Mouse (Mus musculus) monocyte, adult 5-6 weeks (primary cell): ENCODE data around the gene Raver1. TPM values are rescaled to one million over a fixed set of nuclear protein-coding genes. Genes with fewer than 3 reads are reported as not detected.

Source experiments
- ATAC-seq: fragments of 153-309, 156-312 bp; replicated peaks from 2 replicates; pipeline ENCODE4 v1.8.0; 2017; ENCODE audit warnings: mild to moderate bottlenecking; ENCODE audit not compliant: low TSS enrichment, insufficient number of reproducible peaks, severe bottlenecking, poor library complexity, low FRiP score
- total RNA-seq: library from RNA; stranded (forward); fragments of 200-1000, 200-491, 200-594 nt; gene quantifications from 3 replicates; pipeline ENCODE4 v1.2.3, GENCODE M21; 2017

The Raver1 gene
- 8.1 to 18.1 TPM (median 12.9 TPM) in 3 replicates for total RNA-seq

DNA sequence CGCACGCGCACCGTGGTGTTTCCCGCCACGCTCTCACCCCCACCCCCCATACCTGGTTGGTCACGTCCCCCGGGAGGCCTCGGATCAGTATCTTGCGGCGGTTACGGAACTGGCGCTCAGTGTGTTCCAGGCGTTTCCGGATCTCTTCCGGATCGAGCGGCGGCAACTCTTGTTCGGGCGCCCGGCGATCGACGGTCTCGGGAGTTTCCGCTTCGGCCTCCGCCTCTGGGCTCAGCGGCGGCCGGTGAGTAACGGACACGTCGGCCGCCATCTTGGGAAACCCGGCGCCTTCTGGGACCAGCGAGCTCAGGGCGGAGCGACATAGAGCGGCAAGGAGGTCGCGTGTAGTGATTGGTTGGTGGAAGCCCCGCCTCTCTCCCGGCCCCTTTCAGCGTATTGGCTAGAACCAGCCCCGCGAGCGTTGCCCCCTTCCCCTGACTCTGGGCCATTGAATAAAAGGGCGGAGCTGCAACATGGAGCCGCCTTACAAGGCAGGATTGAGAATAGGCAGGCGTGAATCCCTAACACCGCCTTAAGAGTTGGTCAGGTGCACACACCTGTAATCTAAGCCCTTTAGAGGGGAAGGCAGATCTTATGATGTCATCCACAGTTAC lies at the start of gene Raver1, which contains the start of gene Gm38431:
Raver1 (minus strand) TSS at position 302 of the 614 bp plus-strand sequence.
Gm38431 (minus strand) TSS at position 291 of the 614 bp plus-strand sequence.
- peak; percentile 98 for ATAC-seq

DNA sequence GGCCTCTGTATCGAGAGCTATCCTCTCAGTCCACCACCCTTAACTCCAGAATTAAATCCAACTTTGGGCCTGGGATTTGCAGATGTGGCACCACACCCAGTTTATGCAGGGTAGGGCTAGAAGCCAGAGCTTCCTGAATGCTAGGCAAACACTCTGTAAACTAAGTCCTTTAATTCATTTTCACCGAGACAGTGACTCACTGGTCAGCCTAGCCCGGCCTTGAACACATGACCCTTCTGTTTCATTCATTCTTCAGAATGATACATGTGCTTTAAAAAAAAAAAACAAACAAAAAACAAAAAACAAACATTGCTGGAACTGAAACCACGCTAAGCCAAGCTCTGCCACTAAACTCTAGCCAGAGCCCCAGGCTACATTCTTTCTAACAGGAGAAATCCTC lies 46.6 kb upstream of the Raver1 start:
- no peak for ATAC-seq

DNA sequence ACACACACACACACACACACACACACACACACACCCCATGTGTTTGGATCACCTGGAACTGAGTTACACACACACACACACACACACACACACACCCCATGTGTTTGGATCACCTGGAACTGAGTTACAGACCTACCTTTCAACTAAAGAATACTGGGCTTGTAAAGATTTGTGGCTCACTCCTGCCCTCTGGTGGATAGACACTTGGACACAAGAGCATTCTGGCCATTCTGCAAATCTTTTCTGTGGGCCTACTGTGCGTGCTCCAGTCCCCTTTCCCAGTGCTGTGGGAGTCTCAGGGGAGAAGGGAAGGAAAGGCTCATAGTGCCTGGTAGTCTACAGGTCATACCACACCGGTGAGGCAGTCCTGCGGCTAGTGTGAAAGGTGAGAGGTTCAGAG lies 45.4 kb upstream of the Raver1 start:
- ATAC-seq, result no peak; the same call in 1 of the 2 replicates

- no peak for ATAC-seq
Measured at GRCm38 (mm10) chr9:21136401-21136800, 44.6 kb upstream of the Raver1 start.

DNA sequence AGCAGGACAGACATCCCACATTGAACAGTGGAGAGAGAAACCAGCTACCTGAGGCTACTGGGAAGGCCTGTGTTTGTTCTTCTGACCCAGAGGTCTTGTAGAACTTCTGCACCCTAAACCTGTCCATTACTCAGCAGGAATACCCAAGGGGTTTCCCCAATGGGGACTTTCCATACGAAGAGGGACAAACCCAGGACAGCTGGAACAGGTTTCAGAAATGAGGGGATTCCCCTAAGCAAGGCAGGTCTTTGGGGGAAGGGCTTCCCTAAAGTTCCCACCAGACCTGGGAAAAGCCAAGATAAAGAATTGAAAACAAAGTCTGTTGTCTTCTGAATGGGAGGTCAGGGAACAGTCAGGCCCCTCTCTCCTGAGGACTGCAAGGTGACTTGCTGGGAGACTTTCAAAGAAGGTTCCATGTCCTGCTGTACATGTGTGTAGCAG lies 44.2 kb upstream of the Raver1 start:
- ATAC-seq, result no peak

- ATAC-seq, result no peak
Measured at GRCm38 (mm10) chr9:21135329-21135890, 43.6 kb upstream of the Raver1 start.

DNA sequence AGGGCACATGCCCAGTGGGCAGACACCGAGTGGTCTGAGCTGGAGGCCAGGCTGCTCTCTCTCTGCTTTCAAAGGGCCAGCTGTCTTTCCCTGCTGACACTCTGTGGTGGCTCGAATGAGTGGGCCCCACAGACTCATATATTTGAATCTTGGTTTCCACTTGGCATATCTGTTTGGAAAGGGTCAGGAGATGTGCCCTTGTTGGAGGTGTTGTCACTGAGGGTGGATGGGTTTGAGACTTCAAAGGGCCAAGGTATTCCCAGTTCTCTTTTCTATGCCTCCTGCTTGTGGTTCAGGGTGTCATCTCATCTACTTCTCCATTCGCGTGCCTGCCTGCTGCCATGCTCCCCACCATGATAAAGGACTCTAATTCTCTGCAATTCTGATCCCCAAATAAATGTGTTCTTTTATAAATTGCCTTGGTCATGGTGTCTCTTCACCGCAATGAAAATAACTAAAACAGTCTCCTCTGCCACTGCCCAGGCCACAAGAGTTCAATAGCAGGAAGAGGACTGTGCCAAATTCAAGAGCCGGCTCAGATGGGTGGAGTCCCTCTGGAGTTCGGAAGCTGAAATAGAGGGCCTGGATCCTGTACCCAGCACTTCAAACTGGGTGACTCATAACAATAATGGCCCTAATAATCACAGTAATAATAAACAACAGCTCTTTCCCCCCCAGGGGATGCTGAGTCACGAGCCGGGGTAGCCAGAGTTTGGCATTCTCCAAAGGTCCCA lies 43.0 kb upstream of the Raver1 start:
- no peak for ATAC-seq

DNA sequence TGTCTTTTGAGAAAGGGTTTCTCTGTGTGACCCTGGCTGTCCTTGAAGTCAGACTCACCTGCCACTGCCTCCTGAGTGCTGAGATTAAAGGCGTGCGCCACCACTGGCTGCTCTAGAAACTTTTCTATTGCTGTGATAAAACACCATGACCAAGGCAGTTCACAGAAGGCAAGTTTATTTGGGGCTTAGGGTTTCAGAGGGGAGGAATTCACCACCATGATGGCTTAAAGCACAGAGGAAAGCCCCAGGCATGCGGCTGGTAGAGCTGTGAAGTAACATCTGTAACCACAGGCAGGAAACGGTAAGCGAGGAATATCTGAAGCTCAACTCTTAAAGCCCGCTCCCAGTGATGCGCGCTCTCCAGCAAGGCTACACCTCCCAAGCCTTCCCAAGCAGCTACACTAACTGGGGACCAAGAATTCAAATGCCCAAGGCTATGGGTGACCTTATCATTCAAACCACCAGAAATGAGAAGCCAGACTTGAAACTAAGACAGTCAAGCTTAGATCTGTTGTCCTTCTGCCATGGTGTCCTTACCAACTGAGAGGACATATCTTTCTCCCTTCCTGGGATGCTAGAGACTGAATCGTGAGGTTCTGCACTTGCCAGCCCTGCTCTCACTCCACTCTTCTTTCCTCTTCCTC lies 41.4 kb upstream of the Raver1 start:
- no peak for ATAC-seq

- no peak for ATAC-seq
Measured at GRCm38 (mm10) chr9:21132102-21132775, 40.4 kb upstream of the Raver1 start.

DNA sequence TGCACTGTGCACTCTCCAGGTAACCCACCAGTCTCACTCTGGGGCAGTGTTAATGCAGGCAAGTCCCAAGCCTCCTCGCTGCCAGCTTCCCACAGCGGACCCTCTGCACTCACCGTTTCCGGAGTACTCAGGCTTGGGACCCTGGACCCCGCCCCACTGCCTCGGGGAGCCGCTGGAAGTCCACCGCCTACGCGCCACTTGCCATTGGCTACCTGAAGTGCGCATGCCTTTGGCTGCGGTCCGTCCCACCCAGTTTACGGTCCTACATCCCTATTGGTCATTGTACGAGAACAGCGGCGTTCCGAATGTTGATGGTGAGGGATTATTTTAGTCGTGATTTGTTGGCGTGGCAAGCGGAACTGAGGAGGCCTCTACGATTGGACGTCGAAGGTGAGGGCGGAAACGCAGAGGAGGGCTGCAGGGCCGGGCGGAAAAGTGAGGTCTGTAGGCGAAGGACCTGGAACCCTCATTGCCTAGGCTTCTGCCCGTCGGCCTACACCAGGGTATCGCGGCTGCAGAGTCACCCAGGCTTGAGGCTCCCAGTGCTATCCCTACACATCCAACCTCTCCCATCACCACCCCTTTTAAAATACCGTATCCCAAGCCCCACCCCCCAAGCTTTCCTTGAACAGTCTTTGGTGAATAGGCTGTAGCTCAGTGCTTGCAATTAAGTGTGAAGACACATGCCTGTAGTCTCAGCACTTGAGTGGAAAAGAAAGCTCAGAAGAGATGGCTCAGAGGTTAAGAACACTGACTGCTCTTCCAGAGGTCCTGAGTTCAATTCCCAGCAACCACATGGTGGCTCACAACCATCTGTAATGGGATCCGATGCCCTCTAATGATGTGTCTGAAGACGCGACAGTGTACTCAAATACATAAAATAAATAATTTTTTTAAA lies 39.5 kb upstream of the Raver1 start, which contains the start of gene Tyk2:
Tyk2 (minus strand) TSS at position 185 of the 898 bp plus-strand sequence.
- peak; percentile 97 for ATAC-seq

GRCm38 (mm10) chr9:21126259-21126627 lies 34.4 kb upstream of the Raver1 start:
- no peak; the same call in 1 of the 2 replicates for ATAC-seq

- peak; percentile 64 for ATAC-seq
Measured at GRCm38 (mm10) chr9:21125502-21126258, 33.9 kb upstream of the Raver1 start.

GRCm38 (mm10) chr9:21124837-21125236 lies 33.0 kb upstream of the Raver1 start:
- 0 out of 2 replicates have a peak, but pooled peaks have one; percentile 24 for ATAC-seq

- ATAC-seq, result no peak
Measured at GRCm38 (mm10) chr9:21121483-21121882, 29.7 kb upstream of the Raver1 start.

DNA sequence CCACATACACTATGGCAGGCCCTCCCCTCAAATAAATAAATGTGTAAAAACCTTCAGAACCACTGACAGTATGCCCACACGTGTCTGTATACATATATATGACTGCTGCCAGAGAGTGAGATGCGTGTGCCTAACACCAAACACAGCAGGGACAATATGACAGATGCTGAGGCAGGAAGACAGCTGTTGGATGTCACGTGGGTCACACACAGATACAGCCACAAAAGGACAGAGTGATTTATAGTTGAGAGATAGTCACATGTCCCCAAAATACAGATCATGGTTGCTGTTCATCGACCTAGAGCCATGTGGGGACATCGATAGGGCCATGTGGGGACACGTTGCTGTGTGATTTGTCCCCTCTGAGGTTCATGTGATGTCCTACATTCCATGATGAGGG lies 25.3 kb upstream of the Raver1 start:
- ATAC-seq, result no peak

GRCm38 (mm10) chr9:21115105-21115504 lies 23.3 kb upstream of the Raver1 start:
- no peak for ATAC-seq

- ATAC-seq, result no peak
Measured at GRCm38 (mm10) chr9:21114190-21114589, 22.4 kb upstream of the Raver1 start.
